Mouse (Mus musculus) embryo, embryonic 9.5 days (tissue): ENCODE results near the gene Ldhc.
A peak's percentile ranks its signal among the peaks of the same experiment; 100 is the strongest.
"Not testable (repeated sequence)": the region's sequence is repeated elsewhere in the genome, so short reads cannot be mapped to it uniquely, and the experiment has no call there.

Source experiments
- DNase-seq: peaks from one replicate; pipeline ENCODE4 v3.0.0-alpha.2; 2017; ENCODE audit errors: extremely low spot score

The Ldhc gene

DNA sequence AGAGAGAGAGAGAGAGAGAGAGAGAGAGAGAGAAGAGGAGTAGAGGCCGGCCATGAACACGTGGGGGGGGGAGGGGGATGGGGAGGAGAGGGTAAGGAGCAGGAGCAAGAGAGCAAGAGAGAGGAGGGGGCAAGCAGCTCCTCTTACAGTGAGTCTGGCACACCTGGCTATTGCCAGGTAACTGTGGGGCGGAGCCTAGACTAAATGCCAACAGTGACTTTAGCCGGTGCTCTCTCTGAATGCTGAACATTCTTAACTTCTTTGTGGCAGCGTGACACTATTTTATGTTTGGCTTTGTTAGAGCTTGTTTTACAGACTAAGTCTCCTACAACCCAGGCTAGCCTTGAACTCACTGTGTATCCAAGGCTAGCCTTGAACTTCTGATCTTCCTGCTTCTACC, 18.7 kb upstream of the Ldhc start:
- DNase-seq: no peak

DNA sequence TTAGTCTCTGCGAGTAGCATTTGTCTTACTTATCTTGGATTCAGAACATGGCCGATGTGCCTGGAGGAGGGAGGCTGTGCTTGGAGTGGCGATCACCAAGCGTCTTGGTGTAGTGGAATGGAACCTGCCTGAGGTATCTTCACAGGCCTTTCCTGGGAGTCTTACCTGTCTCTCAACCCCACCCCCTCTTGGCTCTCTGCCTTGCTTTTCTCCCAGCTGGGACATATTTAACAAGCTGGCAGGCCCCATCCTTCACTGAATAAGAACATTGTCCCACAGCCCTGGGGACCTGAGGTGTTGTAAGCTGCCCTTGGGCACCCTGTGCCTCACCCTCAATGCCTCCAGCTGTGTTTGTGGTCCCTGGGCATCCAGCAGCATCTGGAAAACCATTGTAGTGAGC, 17.4 kb upstream of the Ldhc start:
- DNase-seq: no peak

DNA sequence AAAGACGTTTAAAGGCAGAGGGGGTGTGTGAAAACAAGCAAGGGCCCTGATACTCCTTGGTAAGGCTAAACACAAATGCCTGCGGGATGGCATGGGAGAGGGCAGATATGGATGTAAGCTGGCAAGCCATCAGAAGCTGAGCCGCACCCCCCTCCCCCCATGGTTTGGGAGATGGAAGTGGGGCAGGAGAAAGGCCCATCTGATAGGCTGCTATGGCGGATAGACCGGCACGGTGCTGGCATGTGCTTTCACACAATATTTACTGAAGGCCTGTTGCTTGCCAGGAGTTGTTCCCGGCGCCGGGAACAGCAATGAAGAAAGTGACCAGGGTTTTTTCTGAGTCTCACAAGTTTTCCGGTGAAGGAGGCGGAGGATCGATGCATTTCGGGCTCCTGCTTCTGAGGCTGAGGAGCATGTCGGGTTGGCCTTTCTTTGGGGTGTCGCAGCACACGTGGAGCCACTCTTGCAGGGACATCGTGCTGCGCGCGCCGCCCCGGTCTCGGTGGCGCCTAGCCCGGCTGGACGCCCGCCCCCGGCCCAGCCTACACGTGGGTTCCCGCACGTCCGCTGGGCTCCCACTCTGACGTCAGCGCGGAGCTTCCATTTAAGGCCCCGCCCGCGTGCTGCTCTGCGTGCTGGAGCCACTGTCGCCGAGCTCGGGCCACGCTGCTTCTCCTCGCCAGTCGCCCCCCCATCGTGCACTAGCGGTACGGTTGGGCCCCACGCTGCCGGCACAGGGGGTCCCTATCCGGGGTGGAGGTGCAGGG, 15.6 kb upstream of the Ldhc start:
- DNase-seq: peak; percentile 96

DNA sequence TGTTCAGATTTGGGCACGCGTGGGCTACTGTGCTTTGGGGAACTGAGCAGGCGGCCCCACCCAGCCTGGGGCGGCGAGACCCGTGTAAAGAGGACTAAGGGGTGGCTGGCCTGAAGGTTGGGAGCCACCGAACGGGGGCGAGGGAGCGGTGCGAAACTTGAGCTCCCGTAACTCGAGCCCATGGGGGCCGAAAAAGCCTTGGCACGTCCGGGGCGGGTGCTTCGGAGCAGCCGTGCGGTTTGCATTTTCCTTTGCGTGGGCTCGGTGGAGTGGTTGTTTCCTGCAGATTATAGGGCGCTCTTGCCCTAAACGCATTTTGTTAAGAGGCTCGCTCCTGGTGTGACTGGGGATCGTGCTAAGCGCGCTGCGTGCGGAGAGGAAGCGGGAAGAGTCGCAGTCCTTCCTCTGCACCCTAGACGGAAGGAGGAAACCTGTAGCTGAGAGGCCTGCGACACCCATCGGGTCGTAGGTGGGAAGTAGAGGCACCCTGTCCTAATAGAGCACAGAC, 15.0 kb upstream of the Ldhc start:
- DNase-seq: no peak

DNA sequence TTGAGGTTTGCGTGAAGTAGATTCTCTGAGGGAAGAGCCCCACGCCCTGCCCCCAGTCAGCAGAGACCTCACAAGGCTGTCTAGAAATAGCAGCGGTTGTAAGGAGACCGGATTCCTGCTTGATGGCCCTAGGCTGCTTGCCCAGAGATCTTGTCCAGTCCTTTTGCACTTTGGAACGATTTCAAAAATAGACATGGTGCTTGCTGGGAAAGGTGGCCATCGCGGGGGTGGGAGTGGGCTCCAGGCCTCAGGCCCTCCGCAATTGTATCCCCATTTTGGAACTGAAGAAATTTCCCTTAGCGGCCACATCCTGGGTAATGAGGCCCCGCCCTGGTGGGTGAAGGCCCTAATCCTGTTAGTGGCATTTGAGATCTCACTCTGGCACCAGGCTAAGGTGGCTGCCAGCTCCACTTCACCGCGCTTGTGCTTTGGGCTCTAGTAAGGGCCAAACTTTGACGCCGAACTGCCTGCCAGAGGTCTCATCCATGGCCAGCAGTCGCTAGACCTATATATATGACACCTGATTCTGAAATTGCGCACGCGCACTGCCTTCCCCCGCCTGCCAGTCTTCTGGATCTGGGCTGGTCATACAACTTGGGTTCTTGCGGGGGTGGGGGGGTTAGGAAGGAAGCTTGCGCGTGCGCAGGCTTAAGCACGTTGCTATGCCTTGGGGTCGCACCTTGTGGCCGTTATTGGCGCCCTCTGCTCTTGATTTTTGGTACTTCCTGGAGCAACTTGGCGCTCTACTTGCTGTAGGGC, 14.3 kb upstream of the Ldhc start:
- peak; percentile 73 for DNase-seq

DNA sequence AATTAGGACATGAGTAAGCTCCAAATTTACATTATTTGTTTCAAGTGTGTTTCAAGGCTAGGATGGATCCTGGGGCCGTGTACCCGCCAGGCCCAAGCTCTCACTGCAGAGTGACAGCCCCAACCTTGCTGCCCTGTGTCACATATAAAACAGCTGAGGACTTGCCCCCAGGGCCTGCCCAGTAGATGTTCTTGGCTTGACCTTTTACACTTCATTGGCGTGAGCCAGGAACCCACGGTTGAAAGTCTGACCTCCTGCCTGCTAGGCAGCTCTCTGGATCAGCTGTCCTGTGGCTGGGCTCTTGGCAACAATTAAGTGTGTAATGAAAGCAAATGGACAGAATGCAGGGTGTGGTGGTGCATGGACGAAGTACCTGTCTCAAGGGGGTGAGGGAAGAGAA, 11.7 kb upstream of the Ldhc start:
- no peak for DNase-seq

DNA sequence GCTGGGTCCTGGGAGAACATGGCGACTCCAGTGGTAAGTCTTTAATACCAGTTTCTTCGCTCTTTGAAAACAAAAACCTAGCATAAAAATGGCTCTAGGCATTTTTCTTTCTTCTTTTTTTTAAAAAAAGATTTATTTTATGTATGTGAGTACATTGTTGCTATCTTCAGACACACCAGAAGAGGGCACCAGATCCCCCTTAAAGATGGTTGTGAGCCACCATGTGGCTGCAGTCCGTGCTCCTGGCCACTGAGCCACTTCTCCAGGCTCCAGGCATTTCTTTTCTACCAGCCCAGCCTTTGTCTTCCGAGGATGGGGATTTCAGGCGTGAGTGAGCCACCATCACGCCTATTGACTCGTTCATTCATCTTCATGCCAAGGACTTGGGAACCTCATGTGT, 10.0 kb upstream of the Ldhc start:
- DNase-seq: no peak

DNA sequence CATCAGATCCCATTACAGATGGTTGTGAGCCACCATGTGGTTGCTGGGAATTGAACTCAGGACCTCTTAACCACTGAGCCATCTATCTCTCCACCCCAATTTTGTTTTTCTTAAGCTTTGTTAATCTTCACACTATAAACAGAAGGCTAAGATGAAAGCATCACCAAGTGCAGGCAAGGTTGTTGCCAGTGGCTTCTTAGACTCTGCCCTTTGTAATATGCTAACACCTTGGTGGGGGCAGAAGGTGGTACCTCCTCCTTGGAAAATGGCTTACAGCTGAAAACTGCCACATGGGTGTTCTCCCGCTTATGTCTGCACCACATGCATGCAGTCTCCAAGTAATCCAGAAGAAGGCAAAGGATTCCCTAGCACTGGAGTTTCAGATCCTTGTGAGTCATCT, 8.3 kb upstream of the Ldhc start:
- DNase-seq: no peak

DNA sequence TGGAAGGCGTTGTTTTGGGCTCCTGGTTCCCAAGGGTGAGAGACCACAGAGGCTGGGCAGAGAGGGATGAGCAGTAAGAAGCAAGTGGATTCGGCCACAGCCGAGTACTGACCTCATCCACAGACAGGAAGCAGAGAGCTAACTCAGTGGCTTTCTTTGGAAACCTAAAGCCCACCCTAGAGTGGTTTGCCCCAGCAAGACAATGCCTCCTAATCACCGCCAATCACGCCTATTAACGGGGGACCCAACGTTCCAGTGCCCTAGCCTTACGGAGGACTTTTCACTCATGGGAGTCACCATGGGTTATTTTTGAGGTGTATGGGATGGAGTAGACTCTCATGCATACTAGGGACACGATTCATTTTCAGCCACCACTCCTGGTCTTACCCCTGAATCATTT, 7.6 kb upstream of the Ldhc start:
- no peak for DNase-seq

DNA sequence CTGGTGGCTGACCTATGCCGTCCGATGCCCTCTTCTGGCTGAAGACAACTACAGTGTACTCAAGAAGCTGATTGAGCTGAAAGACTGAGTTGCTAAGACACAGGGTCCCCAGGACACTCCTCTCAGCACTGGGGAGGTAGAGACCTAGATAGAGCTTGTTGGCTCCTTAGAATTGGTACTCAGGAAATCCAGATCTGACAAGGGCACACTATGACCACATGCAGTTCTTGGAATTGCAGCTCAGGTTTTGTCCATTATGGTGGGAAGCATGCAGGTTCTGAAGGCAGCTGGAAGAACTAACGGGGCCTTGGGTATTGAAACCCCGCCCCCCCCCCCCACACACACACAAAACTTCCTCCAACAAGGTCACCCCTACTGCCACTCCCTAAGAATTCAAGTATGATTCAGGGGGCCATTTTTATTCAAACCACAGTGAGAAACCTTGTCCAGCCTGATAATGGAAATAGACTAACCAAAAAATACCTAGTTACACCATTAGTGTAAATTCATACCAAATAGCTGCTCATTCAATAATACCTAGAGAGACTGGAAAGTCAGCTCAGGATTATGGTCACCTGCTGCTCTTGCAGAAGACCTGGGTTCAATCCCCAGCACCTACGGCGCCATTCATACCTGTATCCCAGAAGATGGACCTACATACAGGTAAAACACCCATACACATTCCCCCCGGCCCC, 5.0 kb upstream of the Ldhc start:
- no peak for DNase-seq

DNA sequence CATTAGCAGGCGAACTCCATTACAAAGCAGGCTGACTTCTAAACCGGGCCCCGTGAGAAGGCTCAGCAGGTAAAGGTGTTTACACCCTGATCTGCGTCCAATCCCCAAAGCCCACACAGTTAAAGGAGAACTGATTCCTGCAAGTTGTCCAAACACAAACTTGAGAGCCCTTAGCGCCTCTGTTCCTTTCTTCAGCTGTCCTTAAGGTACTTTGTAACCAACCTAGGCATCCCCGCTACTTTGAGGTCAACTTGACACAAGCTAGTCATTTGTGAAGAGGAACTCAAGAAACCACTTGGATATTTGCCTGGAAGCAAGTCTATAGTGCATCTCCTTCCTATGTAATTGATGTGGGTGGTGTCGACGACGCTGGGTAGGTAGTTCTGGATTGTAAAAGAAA, 3.6 kb upstream of the Ldhc start:
- no peak for DNase-seq

DNA sequence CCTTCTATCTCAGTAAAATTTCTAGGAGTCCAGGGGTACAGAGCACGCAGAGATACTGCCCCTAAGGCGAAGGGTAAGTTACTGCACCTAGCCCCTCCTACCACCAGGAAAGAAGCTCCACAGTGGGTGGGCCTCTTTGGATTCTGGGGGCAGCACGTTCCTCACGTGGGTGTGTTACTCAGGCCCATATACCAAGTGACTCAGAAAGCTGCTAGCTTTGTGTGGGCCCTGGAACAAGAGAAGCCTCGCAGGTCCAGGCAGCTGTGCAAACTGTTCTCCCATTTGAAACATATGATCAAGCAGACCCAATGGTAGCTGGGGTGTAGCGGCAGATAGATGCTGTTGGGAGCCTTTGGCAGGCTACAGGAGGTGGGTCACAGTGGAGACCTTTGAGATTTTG, 2.0 kb upstream of the Ldhc start:
- no peak for DNase-seq

DNA sequence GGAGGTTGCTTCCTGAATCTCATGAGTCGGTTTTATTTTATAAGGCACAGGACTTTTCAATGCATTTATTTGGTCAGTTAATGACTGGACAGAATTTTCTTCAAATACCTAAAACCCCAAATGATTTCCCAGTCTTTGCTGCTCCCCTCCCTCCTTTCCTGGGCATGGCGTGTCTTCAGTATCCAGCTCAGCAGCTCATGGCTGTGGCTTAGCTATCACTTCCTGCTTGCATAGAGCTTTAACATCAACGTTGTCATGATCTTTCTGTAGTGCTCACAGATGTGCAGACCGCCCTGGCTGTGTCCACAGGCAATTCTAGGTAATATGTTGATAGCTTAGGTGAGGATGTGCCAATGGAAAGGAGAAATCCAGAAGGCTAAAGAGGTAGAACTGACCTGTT, 11.0 kb downstream of the Ldhc start:
- DNase-seq: no peak

DNA sequence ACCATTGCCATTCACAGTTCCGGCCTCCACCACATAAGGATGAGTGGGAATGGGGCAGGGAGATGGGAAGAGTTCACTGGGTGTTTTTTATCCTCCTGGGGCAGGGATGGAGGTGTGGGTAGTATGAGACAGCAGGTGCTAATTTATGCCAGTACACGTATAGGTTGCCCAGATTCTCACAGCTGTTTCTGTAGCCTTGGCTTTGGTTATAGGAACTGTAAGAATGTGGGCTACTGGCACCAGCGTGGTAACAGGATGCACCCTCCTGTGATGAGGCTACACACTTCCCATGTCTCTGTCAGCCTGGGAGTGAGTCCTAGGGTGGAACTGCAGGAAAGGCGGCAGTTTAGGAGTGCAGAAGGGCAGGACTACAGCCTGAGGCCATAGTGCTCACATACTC, 15.8 kb downstream of the Ldhc start:
- no peak for DNase-seq

DNA sequence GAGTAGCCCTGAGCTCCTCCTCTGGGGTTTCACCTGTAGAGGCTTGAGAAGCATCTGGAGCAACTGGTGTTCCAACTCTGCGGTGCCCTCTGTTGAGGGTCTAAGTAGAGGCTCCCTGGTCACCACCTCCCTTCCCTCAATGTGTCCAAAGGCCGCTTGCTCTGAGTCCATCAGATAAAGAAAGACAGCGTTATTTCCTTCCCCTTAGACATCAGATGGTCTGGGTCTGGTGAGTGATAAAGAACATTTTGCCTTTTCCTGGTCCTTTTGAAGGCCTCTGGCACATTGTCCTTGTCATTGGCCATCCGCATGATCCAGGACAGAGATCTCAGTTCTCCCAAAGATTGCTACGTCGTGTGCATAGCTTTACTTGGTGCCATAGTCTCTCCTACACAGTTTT, 16.3 kb downstream of the Ldhc start:
- DNase-seq: no peak

DNA sequence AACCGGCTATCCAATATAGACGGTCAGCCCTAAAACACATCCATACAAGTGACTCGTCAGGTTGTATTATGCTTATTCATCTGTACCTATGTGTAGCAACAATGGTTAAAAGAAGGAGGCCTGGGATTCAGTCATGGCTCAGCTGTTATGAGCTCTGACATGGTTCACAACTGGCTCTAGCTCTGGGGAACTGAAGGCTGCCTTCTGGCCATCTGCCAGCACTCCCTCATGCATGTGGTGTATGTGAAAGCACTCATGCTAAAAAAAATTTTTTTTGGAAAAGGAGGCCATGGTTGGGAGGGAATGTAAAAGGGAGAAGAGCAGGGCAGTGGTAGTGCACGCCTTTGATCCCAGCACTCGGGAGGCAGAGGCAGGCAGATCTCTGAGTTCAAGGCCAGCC, 18.8 kb downstream of the Ldhc start:
- DNase-seq: no peak

DNA sequence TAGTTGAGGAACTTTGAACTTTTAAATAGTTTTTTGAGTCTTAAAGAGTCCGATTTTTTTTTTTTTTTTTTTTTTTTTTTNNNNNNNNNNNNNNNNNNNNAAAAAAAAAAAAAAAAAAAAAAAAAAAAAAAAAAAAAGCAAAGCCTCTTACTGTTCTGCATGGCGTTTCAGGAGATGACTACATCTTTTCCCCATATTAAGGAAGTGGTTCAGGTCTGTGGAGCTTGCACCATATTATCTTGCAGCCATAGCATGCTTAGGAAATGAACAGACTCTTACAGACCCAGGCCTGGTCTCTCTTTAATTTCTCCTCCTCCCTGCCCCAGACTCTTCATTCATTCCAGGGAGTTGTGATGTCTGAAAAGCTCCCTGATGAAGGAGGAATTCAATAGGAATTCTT, 20.0 kb downstream of the Ldhc start:
- DNase-seq: no peak

DNA sequence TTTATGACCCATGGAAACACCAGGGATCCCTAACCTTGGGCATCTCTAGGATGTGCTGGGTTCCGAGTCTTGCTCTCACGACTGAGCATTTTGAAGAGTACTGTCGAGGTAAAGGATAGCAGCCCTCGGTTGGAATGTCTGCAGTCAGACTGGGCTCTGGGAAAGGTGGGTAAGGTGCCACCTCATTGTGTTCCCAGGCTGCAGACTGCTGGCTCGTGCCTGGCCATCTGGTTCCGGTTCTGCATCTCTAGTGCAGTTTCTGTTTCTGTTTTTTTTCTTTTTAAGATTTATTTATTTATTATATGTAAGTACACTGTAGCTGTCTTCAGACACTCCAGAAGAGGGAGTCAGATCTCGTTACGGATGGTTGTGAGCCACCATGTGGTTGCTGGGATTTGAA, 20.9 kb downstream of the Ldhc start:
- DNase-seq: not testable (repeated sequence)

DNA sequence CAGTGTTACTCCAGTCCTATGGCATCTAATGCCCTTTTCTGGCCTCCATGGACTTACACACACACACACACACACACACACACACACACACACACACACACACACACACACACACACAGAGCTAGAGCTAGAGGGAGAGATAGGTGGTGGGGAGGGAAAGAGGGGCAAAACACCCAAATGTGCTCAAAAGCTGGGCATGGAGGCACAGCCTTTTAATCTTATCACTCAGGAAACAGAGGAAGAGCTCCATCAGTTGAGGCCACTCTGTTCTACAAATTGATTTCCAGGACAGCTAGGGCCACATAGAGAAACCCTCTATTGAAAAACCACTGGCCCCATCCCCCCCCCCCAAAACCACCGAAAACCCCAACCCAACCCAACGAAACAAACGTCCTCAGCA, 22.3 kb downstream of the Ldhc start:
- DNase-seq: no peak

DNA sequence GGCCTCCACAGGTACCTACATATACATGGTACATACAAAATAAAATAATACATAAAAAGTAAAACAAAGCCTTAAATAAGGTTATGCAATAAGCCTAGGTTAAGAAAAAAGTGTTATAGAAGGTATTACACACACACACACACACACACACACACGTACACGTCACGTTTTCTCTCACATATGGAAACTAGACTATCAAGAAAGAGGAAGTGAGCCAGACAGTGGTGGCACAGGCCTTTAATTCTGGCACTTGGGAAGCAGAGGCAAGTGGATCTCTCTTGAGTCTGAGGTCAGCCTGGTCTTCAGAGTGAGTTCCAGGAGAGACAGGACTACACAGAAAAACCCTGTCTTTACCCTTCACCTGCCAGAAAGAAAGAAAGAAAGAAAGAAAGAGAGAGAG, 34.5 kb downstream of the Ldhc start:
- no peak for DNase-seq

DNA sequence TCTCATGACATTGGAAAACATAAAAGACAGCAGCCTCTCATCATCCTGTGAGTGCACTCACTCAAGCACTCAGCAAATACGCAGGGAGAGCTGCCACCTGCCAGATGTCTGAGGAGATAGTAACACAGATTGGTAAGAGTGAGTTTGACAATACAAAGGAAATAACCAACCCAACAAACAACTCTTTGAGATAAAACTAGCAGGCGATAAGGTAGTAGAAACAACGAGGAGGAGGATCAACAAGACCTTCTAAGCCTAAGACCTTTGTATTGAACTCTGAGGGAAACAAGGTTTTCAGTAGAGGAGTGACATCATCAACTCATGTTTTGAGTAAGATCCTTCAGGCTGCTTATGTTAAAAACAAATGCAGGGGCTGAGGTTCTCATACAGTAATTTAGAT, 38.3 kb downstream of the Ldhc start:
- no peak for DNase-seq

DNA sequence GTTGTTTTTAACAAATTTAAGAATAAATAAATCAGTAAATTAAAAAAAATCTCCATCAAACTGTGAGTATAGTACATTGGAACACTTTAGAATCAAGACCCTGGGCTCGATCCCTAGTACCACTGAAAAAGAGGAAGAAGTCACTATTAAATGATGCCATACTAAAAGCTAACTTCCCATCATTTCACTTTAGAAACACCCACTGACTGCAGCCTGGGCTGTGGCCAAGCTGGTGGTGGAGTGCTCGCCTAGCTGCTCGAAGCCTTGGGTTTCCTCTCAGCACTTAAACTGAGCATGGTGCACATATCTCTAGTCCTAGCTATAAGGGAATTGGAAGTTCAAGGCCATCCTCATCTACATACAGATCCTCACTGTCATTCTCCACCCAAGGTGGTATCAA, 50.2 kb downstream of the Ldhc start:
- DNase-seq: no peak

DNA sequence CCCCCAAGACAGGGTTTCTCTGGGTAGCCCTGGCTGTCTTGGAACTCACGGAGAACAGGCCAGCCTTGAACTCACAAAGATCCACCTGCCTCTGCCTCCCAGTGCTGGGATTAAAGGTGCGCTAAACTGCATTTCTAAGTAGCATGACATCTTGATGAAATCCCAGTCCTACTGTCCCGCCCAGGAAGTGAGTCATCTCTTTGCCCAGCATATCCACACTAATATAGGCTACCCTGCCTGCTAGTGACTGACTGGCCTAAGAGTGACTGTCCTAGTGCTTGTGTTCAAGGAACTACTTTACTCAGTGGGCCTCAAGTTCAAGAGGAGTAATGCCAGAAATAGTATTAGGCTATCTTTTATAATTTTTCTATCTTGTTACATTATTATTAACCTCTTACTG, 55.4 kb downstream of the Ldhc start:
- DNase-seq: no peak
